Comparison of ENCODE assay signal across 17 mouse cellular contexts in the genomic region with DNA sequence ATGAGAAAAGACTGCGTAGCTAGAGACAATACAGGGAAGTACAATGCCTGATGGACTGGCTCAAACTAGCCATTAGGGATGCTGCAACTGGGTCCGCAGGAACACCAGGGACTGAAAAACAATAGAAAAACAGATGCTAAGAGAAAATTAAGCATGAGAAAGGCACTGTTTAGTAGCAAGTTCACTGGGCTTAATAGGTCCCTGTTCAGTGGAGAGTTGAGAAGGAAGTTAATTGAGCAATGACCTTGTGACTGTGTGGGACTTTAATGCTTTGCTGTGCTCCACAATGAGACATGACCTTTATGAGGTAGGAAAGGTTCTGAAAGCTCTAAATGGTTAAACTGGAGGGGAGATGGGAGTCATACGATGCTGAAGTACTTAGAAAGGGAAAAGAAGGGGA. TPM values are rescaled to one million over a fixed set of nuclear protein-coding genes. Genes with fewer than 3 reads are reported as not detected.
"Had no signal": no experiment of that assay in that cellular context is flagged by ENCODE, and none has a peak within 500 bp of the region (broad histone marks: within the 10 kb centered on the region; RNA-seq: fewer than 3 reads in every experiment).

No protein-coding gene starts in this region.

- ATAC-seq: midbrain, embryonic 16.5 days had no signal

- H3K9me3 ChIP-seq: midbrain, embryonic 10.5 days; midbrain, embryonic 12.5 days; neural tube, embryonic 13.5 days; neural tube, embryonic 15.5 days; stomach, embryonic 15.5 days had no signal

- H3K27me3 ChIP-seq: midbrain, embryonic 12.5 days; neural tube, embryonic 13.5 days; neural tube, embryonic 15.5 days; stomach, embryonic 15.5 days had no signal

- H3K4me2 ChIP-seq: lung, embryonic 14.5 days; midbrain, embryonic 12.5 days; neural tube, embryonic 13.5 days; neural tube, embryonic 15.5 days; stomach, embryonic 15.5 days had no signal

- H3K27ac ChIP-seq: midbrain, embryonic 10.5 days; midbrain, embryonic 12.5 days; neural tube, embryonic 13.5 days; neural tube, embryonic 15.5 days; stomach, embryonic 15.5 days; stomach, postnatal 0 days had no signal

- H3K4me3 ChIP-seq: midbrain, embryonic 10.5 days; midbrain, embryonic 12.5 days; myocyte; neural tube, embryonic 13.5 days; neural tube, embryonic 15.5 days; stomach, embryonic 15.5 days had no signal

- DNase-seq: lung, adult 18-20 months; lung, embryonic 14.5 days; lung, postnatal 10 days; lung, postnatal 4 days; midbrain, embryonic 14.5 days; right cerebral cortex, postnatal 14 days; thymus, adult 2 months; thymus, postnatal 25 days; thymus, postnatal 4 days had no signal

- H3K9ac ChIP-seq: lung, embryonic 14.5 days; midbrain, embryonic 12.5 days; neural tube, embryonic 13.5 days; neural tube, embryonic 15.5 days; stomach, embryonic 15.5 days had no signal

- H3K36me3 ChIP-seq: midbrain, embryonic 10.5 days; midbrain, embryonic 12.5 days; neural tube, embryonic 13.5 days; neural tube, embryonic 15.5 days; stomach, embryonic 15.5 days had no signal

- H3K4me1 ChIP-seq: midbrain, embryonic 10.5 days; midbrain, embryonic 12.5 days; neural tube, embryonic 13.5 days; neural tube, embryonic 15.5 days; stomach, embryonic 15.5 days had no signal

RNA-seq across cellular contexts. Expression of a gene that starts 39.3 kb away (rescaled TPM):
- polyA plus RNA-seq: myocyte had no signal
